Mouse (Mus musculus) small intestine, adult 2 months (tissue): ENCODE measurements around the gene Rbl2. TPM values are rescaled to one million over a fixed set of nuclear protein-coding genes. Genes with fewer than 3 reads are reported as not detected.
A peak's percentile ranks its signal among the peaks of the same experiment; 100 is the strongest.

Experiments used
- H3K27ac ChIP-seq: fragments of 200-500 bp; 2 replicates; pipeline ENCODE4 v1.5.1; 2012; ENCODE audit warnings: low read depth, low read length, control low read depth, inconsistent platforms; ENCODE audit not compliant: insufficient read depth
- H3K27me3 ChIP-seq: fragments of 200-500 bp; 2 replicates; pipeline ENCODE4 v1.6.1; 2012; ENCODE audit warnings: mild to moderate bottlenecking, moderate library complexity, low read length, inconsistent platforms; ENCODE audit not compliant: control insufficient read depth, insufficient read depth
- H3K36me3 ChIP-seq: fragments of 200-500 bp; 2 replicates; pipeline ENCODE4 v1.6.1; 2012; ENCODE audit warnings: mild to moderate bottlenecking, low read length, control low read depth, inconsistent platforms; ENCODE audit not compliant: control insufficient read depth, insufficient read depth
- H3K4me1 ChIP-seq: fragments of 200-500 bp; 2 replicates; pipeline ENCODE4 v1.6.1; 2012; ENCODE audit warnings: low read length, inconsistent platforms, mixed read lengths; ENCODE audit not compliant: control insufficient read depth, insufficient read depth, insufficient read length
- H3K4me3 ChIP-seq: fragments of 200-500 bp; 2 replicates; pipeline ENCODE4 v1.5.1; 2012; ENCODE audit warnings: low read depth, mild to moderate bottlenecking, control low read depth, inconsistent platforms, low read length, moderate library complexity
- CTCF ChIP-seq: fragments of 200-500 bp; IDR thresholded peaks from 2 replicates; pipeline ENCODE4 v1.5.1; 2012; ENCODE audit warnings: low read depth, mild to moderate bottlenecking, control low read depth, inconsistent platforms, low read length, moderate library complexity, mixed read lengths; ENCODE audit not compliant: insufficient replicate concordance, insufficient read length; ENCODE audit errors: extremely low read depth
- POLR2A ChIP-seq: fragments of 200-500 bp; IDR thresholded peaks from 2 replicates; pipeline ENCODE4 v1.6.1; 2012; ENCODE audit warnings: low read depth, mild to moderate bottlenecking, control low read depth, inconsistent platforms, low read length, moderate library complexity
- WGBS: fragments of 180-500 bp; shearing (Covaris S2); methylation state at CpG from one replicate; pipeline ENCODE4 v1.1.7; 2018; 5-methylcytosine and 5-hydroxymethylcytosine counted together
- polyA plus RNA-seq: library from polyadenylated mRNA; depleted of rRNA; stranded (reverse); fragments of >200 nt; gene quantifications from 2 replicates; pipeline ENCODE4 v1.2.3, GENCODE M21; 2012

The Rbl2 gene
- polyA plus RNA-seq, 1 experiment: 10.3 TPM

DNA sequence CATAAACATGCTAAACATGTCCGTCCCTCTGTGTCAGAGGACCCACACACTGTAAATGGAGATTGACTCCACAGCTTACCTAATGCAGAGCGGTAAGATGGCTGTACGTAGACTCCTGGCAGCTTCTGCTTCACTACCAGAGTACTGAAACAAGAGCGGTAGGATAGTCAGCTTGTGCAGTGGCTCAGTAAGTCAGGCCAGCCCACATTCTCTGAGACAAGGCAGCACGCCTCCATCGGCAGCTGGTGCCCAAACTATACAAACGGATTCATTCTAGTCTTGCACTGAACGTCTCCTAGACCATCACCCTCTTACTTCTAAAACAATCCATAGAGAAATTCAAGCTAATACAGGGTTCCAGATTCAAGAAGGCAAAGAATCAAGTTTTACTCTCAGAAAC lies 56.9 kb downstream of the Rbl2 start:
- 97% methylated on average over 8 of the region's 8 CpGs for WGBS
- TF ChIP-seq CTCF (no peak), POLR2A (no peak)
- Histone ChIP-seq H3K4me3 (no peak overlapping the region), H3K4me1 (no peaks in the 10 kb centered on the region), H3K36me3 (peaks cover 54% of the 10 kb centered on the region), H3K27ac (no peak overlapping the region), H3K27me3 (no peaks in the 10 kb centered on the region)

DNA sequence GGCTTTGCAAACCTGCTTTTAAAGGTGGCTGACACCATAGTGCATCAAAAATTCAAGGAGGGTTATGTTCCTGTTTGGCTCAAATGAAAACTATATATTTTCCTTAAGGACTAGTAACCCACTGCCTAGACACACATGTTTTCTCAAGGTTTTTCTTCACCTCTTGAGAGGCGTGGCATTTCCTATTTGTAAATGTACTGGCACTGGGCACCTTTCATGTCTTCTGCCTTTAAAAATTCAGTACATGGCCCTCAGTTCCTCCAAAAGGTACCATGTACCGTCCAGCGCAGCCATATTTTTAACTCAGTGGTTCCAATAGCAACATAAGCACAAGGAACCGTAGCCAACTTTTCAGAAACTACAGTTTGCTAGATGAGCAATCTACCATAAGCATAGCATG lies 62.9 kb downstream of the Rbl2 start:
- no peak for TF ChIP-seq POLR2A
- no peak for TF ChIP-seq CTCF
- Histone ChIP-seq H3K27me3 (no peaks in the 10 kb centered on the region), H3K4me1 (no peaks in the 10 kb centered on the region), H3K4me3 (no peak overlapping the region), H3K27ac (0 out of 2 replicates have a peak overlapping the region, but pooled peaks have one; percentile 61), H3K36me3 (peaks cover 15% of the 10 kb centered on the region)
- 48% methylated on average over 4 of the region's 4 CpGs for WGBS

DNA sequence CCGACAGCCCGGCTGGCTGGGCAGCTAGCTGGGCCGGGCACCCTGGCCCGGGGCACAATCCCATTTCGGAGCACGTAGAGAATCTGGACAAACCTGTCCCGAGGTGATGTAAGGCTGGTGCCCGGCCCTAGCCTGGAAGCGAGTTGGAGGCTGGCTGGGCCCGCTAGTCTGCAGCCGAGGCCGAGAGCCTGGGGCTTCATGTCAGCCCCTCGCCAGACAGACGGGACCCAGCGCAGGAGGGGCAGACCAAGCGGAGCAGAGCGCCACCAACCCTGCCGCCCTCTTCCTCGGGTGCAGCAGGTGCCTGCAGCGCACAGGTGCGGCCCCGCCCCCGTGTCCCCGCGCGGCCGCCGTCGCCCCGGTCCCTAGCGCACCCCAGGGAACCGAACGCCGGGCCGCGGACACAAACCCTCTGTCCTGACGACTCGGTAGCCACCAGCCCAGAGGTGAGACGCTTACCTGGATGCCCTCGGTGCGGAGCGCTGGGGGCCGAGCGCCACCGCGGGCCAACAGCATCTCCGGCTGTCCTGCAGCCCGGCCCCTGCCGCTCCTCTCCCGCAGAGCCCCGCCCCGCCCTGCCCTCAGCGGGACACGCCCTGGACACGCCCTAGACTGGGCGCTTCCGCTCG lies 63.7 kb downstream of the Rbl2 start:
- Histone ChIP-seq H3K27me3 (no peaks in the 10 kb centered on the region), H3K36me3 (peaks cover 9% of the 10 kb centered on the region), H3K27ac (peak overlapping the region; percentile 61), H3K4me1 (no peaks in the 10 kb centered on the region), H3K4me3 (peak overlapping the region; percentile 90)
- WGBS: 1% methylated on average over 58 of the region's 58 CpGs
- TF ChIP-seq POLR2A: peak; percentile 40; the same call in 1 of the 2 replicates
- TF ChIP-seq CTCF: no peak

DNA sequence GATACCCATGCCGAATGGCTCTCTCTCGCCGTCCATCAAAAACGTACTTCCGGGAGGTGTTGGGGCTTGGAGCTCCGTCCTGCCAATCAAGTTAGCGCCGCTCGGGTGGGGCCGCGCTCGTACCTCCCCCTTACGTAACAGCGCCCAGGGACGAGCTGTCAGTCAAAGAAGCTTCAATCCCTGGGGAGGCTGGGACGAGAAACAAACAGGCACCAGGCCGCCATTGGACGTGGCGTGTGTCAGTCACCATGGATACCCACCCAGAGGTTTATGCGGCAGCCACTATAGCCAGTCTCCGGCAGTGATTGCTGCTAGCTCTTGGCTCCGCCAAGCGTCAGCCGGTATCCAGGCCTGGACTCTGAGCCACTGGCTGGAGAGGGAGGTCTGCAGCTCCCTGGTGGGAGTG lies 64.2 kb downstream of the Rbl2 start:
- Histone ChIP-seq H3K4me1 (no peaks in the 10 kb centered on the region), H3K27ac (peak overlapping the region; percentile 1; the same call in 1 of the 2 replicates), H3K36me3 (peaks cover 5% of the 10 kb centered on the region), H3K4me3 (peak overlapping the region; percentile 90), H3K27me3 (no peaks in the 10 kb centered on the region)
- WGBS: 0% methylated on average over 24 of the region's 24 CpGs
- TF ChIP-seq CTCF: peak; percentile 32; the same call in 1 of the 2 replicates
- peak; percentile 92 for TF ChIP-seq POLR2A

DNA sequence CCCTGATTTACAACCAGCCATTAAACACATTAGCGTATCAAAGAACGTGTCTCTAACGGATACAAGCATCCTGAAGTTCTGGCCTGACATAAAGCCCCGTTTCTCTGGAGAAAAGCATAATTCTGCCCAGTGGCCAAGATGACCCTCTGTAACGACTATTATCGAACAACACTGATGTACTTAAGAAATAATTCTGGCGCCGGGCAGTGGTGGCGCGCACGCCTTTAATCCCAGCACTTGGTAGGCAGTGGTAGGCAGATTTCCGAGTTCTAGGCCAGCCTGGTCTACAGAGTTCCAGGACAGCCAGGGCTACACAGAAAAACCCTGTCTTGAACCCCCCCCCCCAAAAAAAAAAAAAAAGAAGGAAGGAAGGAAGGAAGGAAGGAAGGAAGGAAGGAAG lies 64.8 kb downstream of the Rbl2 start:
- no peaks in the 10 kb centered on the region for H3K27me3 ChIP-seq
- H3K4me3 ChIP-seq: no peak overlapping the region
- H3K27ac ChIP-seq: no peak overlapping the region
- no peaks in the 10 kb centered on the region for H3K4me1 ChIP-seq
- 47% methylated on average over 12 of the region's 12 CpGs for WGBS
- no peaks in the 10 kb centered on the region; the same call in 1 of the 2 replicates for H3K36me3 ChIP-seq
- TF ChIP-seq POLR2A: no peak
- TF ChIP-seq CTCF: no peak

DNA sequence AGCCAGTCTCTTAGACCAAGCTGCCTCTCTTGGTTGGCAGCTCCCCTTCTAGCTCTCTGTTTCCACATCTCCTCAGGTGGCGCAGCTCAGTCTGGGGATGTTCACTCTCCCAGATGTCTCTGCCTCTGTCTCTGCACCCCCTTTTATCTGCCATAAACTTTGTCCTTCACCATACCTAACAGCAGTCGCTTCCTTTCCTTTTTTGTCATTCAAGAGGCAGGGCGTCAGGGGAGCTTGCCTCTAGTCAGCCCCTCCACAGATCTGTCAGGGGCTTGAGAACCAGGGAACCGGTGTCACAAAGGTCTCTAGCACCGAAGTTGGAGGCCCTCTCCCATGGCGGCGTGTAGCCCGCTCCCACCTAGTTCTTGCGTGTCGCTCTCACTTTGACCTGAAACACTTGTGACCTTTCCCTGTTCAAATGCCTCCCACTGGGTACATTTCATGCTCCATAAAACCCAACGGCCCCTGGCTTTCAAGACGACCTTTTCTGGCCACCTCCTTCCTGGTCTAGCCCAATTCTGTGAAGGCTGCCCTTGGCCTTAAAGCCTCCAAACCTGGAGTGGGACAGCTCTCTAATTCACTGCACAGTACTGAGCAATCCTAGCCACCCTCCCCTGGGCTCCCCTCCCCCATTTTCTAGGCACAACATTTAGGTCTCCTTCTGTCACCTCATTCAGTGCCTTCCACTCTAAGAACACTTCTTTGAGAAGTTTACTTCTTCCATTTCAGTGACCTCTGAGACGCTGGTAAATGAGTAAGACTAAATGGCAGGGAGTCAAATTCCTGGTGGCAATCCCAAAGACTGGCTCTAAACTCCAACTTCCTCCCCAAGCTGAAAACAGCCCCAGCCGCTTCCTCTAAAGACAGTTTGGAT lies 65.7 kb downstream of the Rbl2 start:
- TF ChIP-seq CTCF: no peak
- TF ChIP-seq POLR2A: no peak
- Histone ChIP-seq H3K4me1 (no peaks in the 10 kb centered on the region), H3K27ac (no peak overlapping the region), H3K36me3 (no peaks in the 10 kb centered on the region), H3K27me3 (no peaks in the 10 kb centered on the region), H3K4me3 (no peak overlapping the region)
- 79% methylated on average over 14 of the region's 14 CpGs for WGBS

DNA sequence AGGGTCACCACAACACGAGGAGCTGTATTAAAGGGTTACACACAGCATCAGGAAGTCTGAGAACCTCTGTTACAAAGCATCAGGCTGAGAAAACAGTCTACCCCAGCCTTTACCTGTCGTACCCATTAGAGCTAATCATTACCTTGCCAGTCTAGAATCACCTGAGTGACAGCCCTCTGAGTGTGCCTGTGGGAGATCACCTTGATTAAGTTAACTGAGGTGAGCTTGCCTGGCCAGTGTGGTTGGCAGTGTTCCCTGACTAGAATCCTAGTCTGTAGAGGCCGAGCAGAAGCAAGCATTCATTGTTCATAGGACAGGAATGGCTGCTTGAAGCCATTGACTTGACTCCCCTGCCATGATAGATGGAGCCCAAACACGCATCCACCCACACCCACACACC lies 71.0 kb downstream of the Rbl2 start:
- H3K27ac ChIP-seq: no peak overlapping the region
- WGBS: 44% methylated on average over 4 of the region's 4 CpGs
- H3K4me3 ChIP-seq: no peak overlapping the region
- H3K4me1 ChIP-seq: no peaks in the 10 kb centered on the region
- no peak for TF ChIP-seq CTCF
- no peak for TF ChIP-seq POLR2A
- no peaks in the 10 kb centered on the region for H3K36me3 ChIP-seq
- H3K27me3 ChIP-seq: no peaks in the 10 kb centered on the region
